ENCODE assay signal across 10 mouse cellular contexts in genomic region chr6:99452638-99453185, GRCm38 (mm10).
DNase-seq lines count a peak whose midpoint lies in the region; ATAC-seq lines count a peak whose summit lies in the region.
"Had no signal": no experiment of that assay in that cellular context is flagged by ENCODE, and none has a peak within 500 bp of the region (broad histone marks: within the 10 kb centered on the region; RNA-seq: fewer than 3 reads in every experiment).

No protein-coding gene starts in this region.

- H3K4me2 ChIP-seq in hindbrain, embryonic 13.5 days, result no peak overlapping the region
- no peak overlapping the region for H3K4me2 ChIP-seq in forebrain, embryonic 13.5 days
- H3K4me2 ChIP-seq: embryonic facial prominence, embryonic 13.5 days; hindbrain, embryonic 15.5 days had no signal

- ATAC-seq in monocyte, adult 5-6 weeks (replicated peaks; ENCODE audit: insufficient number of reproducible peaks, low FRiP score, low TSS enrichment, poor library complexity, severe bottlenecking), result peak; percentile 68
- ATAC-seq in hindbrain, embryonic 13.5 days (ENCODE audit: low FRiP score), result no peak
- no peak for ATAC-seq in forebrain, embryonic 13.5 days

- H3K36me3 ChIP-seq in hindbrain, embryonic 13.5 days, result no peaks in the 10 kb centered on the region
- no peaks in the 10 kb centered on the region for H3K36me3 ChIP-seq in forebrain, embryonic 13.5 days (ENCODE audit: poor library complexity, severe bottlenecking)
- H3K36me3 ChIP-seq: embryonic facial prominence, embryonic 13.5 days; hindbrain, embryonic 15.5 days had no signal

- no peak overlapping the region for H3K9ac ChIP-seq in hindbrain, embryonic 13.5 days
- no peak overlapping the region for H3K9ac ChIP-seq in forebrain, embryonic 13.5 days
- H3K9ac ChIP-seq: embryonic facial prominence, embryonic 13.5 days; hindbrain, embryonic 15.5 days had no signal

- no peaks in the 10 kb centered on the region for H3K9me3 ChIP-seq in hindbrain, embryonic 13.5 days
- no peaks in the 10 kb centered on the region for H3K9me3 ChIP-seq in forebrain, embryonic 13.5 days (replicated peaks)
- H3K9me3 ChIP-seq: embryonic facial prominence, embryonic 13.5 days; hindbrain, embryonic 15.5 days had no signal

- peaks cover 6% of the 10 kb centered on the region; the same call in 1 of the 2 replicates for H3K4me1 ChIP-seq in hindbrain, embryonic 13.5 days (replicated peaks)
- no peaks in the 10 kb centered on the region for H3K4me1 ChIP-seq in forebrain, embryonic 13.5 days

- peak; percentile 93 for DNase-seq in heart, adult 11 months
- no peak for DNase-seq in heart, adult 8-10 months (ENCODE audit: low spot score)
- DNase-seq in CD4-positive, CD25-positive, alpha-beta regulatory T cell, adult 2 months (ENCODE audit: low read depth, low spot score), result peak; percentile 81
- DNase-seq in gonadal fat pad, adult 2 months (ENCODE audit: low read depth), result peak; percentile 97
- no peak for DNase-seq in gastrocnemius, postnatal 4 days (ENCODE audit: low spot score in 2 of 2)

- 76% methylated on average over 2 of the region's 2 CpGs for WGBS in hindbrain, embryonic 13.5 days
- WGBS in forebrain, embryonic 13.5 days, result 89% methylated on average over 2 of the region's 2 CpGs

- no peak overlapping the region for H3K27ac ChIP-seq in hindbrain, embryonic 13.5 days
- no peak overlapping the region; the same call in 1 of the 2 replicates for H3K27ac ChIP-seq in forebrain, embryonic 13.5 days
- H3K27ac ChIP-seq: embryonic facial prominence, embryonic 13.5 days; hindbrain, embryonic 15.5 days had no signal

- no peaks in the 10 kb centered on the region for H3K27me3 ChIP-seq in hindbrain, embryonic 13.5 days
- no peaks in the 10 kb centered on the region for H3K27me3 ChIP-seq in forebrain, embryonic 13.5 days
- H3K27me3 ChIP-seq: embryonic facial prominence, embryonic 13.5 days; hindbrain, embryonic 15.5 days had no signal

- H3K4me3 ChIP-seq in hindbrain, embryonic 13.5 days, result no peak overlapping the region
- H3K4me3 ChIP-seq in forebrain, embryonic 13.5 days, result no peak overlapping the region
- H3K4me3 ChIP-seq: embryonic facial prominence, embryonic 13.5 days; hindbrain, embryonic 15.5 days had no signal

Comparison
In these comparisons a context has a peak if more than half of its experiments do, and no peak if none do; other contexts are left out.
1. DNase-seq: peak in heart, adult 11 months (single experiment), CD4-positive, CD25-positive, alpha-beta regulatory T cell, adult 2 months (single experiment) and gonadal fat pad, adult 2 months (single experiment); none in heart, adult 8-10 months (single experiment) and gastrocnemius, postnatal 4 days (0 of 2).